Mouse (Mus musculus) E14TG2a.4 (cell line): Measurements from ENCODE around the gene Osgin1.

Experiments used
- CTCF ChIP-seq: conservative IDR thresholded peaks from 2 replicates; pipeline ENCODE4 v1.5.1; 2014; ENCODE audit warnings: low read length
- NANOG ChIP-seq: IDR thresholded peaks from 2 replicates; pipeline ENCODE4 v1.6.1; 2014; ENCODE audit warnings: borderline replicate concordance, low read length, mixed read lengths
- POU5F1 ChIP-seq: IDR thresholded peaks from 2 replicates; pipeline ENCODE4 v1.6.1; 2014; ENCODE audit warnings: low read length, borderline replicate concordance

- TF ChIP-seq CTCF, result no peak
- TF ChIP-seq NANOG, result no peak
- TF ChIP-seq POU5F1, result no peak
Observed at GRCm38 (mm10) chr8:119442970-119443369, 9.0 kb downstream of the Osgin1 start.
